Mouse (Mus musculus) cerebral cortex, adult 2 months (tissue): ENCODE measurements around the gene Gmip.

Experiments used
- WGBS: fragments of 180-500 bp; shearing (Covaris S2); methylation state at CpG from one replicate; pipeline ENCODE4 v1.1.7; 2018; 5-methylcytosine and 5-hydroxymethylcytosine counted together

Gene Gmip

DNA sequence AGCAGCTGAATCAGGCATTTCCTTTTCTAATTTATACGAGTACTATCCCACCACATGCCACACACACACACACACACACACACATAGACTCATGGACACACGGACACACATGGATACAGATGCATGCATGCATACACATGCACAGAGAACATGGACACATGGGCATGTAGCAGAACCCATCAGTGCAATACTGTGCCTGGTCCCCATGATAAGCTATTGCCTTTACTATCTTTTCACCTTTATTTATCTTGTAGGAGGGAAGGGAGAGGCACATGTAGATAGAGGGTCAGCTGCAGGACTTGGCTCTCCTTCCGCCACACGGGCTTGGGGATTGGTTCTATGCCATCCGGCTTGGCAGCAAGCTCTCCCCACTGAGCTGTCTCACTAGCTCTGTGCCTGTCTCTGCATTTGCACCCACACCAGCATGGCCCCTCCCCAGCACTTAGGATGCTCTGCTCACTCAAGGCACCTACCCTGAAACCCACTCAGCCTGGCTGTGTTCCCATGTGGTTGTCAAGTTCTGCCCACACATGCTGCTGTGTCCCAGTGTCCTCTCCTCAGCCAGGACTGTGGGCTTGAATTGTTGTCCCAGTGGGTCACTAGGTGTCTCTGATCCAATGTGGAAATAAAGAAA, 55.0 kb downstream of the Gmip start:
- WGBS: 51% methylated on average over 5 of the region's 5 CpGs

DNA sequence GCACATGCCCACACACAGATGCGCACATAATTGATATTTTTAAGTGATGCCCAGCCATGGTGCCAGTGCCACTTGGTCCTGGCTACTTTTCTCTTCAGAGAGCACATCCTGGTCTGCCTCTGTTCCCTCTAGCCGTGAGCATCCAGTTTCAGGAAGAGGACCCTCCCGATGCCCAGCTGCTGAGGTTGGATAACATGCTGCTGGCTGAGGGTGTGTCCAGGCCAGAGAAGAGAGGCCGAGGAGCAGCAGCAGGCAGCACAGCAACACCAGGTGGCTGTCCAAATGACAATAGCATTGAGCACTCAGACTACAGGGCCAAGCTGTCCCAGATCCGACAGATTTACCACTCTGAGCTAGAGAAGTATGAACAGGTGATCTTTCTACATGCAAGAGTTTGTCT, 55.7 kb downstream of the Gmip start:
- 70% methylated on average over 5 of the region's 5 CpGs for WGBS

DNA sequence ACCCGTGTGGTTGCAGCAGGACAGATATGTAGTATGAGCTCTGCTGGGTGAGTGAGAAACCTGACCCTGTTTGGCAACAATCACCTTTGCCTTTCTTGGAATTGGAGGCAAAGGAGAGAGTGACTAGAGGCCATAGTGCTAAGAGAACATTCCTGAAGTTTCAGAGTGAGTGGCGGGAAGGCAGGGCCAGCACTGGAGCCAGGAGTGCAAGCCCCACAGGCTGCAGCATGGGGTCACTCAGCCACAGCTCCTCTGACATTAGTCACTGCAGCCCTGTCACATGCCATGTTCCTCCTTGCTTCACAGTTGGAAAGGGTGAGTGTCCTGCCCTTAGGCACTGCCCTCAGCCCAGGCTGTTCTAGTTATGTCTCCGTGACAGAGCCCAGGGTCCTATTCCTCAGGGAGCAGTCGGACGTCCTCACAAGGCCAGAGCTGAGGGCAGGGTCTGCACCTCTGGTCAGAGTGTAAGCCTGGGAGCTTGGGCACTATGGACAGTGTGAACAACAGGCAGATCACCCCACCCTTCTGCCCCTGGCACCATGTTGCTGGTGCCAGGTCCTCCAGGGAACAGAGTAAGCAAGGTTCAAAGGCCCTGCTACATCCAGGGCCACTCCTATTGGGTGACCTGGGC, 59.3 kb downstream of the Gmip start:
- 84% methylated on average over 5 of the region's 5 CpGs for WGBS

DNA sequence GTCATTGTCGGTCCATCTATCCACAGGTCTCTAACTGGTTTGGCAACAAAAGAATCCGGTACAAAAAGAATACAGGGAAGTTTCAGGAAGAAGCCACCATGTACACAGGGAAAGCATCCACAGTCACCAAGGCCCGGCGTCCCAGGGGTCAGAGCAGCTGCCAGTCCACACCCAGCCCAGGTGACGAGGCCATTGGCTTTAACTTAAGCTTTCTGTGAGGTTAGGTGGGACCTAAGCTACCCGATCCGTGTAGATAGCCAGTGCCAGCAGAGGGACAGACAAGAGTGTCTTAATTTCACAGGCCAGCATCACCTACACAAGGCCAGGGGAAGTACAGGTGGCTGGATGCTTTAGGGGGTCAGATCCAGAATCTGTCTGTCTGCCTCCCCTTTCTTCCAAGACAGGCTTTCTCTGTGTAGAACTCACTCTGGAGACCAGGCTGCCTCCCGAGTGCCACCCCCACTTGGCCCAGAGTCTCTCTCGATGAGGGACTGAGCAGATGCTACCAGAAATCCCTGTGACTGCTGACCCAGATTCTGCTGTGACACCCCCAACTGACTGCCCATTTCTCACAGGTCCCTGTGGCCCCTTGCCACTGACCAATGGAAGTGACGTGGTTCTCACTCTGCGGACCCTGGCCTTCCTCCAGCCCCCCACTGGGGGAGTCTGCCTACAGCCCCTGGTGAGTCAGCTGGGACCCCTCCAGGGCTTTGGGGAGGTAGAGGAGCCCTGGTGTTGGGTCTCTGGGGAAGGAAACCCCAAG, 61.7 kb downstream of the Gmip start:
- WGBS: 72% methylated on average over 11 of the region's 11 CpGs

DNA sequence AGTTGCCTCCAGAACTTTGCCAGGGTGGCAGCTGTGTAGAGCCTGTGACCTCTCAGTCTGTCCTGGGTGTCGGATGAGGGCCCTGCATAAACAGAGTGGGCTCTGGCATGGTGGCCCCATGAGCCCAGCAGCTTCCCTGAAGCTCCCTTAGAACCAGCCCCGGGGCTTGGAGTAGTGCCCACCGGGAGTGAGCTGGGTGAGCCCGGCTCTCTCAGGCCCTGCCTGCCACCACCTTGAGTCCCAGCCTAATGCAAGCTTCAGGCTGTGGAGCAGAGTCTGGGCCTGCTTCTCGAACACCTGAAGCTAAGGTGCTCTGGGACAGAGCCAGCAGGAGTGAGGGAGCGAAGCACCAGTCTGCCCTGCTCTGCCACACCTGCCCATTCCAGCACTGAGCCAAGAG, 62.4 kb downstream of the Gmip start:
- 81% methylated on average over 6 of the region's 6 CpGs for WGBS
